Mouse (Mus musculus) fat pad, adult 2 months (tissue): ENCODE data around the gene Fgf2.

Experiments used
- DNase-seq: peaks from one replicate; pipeline ENCODE4 v3.0.0-alpha.2; 2011; ENCODE audit warnings: low read depth, low spot score; ENCODE audit errors: extremely low read depth

The Fgf2 gene

DNA sequence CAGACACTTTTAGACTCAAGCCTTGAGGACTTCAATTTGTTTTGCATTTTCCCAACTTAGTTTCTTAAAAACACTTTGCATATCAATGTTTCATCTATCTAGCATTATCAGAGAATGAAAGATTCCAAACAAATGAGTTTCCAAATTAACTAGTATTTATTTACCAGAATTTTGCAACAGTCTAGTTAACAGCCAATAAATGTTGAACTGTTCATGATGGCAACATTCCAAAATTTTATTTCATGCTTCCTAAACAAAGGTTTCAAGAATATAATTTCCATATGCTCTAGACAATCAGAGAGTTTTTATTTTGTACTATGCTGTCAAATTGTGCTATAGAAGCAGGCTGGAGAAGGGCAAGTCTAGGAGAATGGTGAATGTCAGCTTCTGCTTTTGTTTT is 59.5 kb downstream of the Fgf2 start:
- DNase-seq: no peak

DNA sequence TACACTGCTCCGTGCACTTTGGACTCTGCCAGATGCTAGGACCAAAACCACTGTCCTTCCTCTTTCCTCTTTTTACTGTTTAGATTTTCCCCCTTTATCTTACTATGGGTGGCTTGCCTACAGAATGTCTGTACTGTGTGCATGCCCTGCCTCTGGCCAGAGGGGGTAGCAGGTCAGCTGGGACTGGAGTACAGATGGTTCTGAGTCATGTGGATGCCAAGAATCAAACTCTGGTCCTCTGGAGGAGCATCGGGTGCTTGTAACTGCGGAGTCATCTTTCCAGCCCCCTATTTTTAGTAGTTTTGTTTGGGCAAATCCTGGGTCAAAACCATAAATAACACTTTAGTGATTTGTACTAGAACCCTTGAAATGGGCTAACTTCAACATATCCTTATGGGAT is 65.3 kb downstream of the Fgf2 start:
- no peak for DNase-seq

GRCm38 (mm10) chr3:37414413-37414960 is 66.3 kb downstream of the Fgf2 start:
- DNase-seq: no peak

GRCm38 (mm10) chr3:37418341-37418740 is 70.2 kb downstream of the Fgf2 start:
- DNase-seq: no peak

DNA sequence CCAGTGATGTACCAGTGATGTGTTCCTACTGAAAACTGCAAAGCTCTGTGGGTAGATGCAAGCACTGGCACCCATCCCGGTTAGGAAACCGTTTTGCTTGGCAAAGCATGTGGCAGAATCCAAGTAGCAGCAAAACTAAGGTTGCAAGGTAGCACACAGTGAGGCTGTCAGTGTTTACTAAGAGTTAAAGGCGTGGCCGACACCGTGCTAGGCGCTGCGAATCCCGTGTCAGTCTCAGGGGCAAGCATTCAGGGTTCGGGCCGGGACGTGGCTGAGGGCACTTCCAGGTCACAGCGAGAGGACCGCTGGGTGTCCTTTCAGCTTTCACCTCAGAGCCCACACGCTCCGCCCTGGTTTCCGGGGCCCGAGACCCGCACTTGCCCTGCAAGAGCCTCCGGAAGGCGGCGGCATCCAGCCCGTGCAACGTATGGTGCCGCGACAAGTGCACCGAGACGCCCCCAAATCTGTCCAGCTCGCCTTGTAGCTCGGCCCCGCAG is 70.9 kb downstream of the Fgf2 start:
- no peak for DNase-seq

GRCm38 (mm10) chr3:37419458-37419991 is 71.4 kb downstream of the Fgf2 start, which contains the start of gene Spata5:
Spata5 (plus strand) TSS chr3:37419896.
- DNase-seq: peak; percentile 88

DNA sequence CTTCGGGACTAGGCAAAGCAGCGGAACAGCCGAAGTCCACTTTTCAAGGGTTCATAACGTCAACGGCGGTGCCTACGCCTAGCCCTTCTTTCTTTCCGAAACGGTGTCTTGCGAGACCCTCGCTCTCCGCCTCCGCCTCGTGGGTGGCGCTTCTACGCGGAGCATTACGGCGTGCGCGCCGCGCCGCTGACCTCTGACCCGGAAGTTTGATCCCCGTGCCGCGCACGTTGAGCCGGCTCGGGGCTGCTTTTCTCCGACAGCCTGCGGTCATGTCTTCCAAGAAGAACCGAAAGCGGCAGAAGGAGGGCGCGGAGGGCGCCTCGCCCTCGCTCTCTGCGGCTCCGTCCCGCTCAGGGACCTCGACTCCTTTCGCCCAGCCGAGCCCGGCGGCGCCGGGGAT is 71.9 kb downstream of the Fgf2 start, which contains the start of gene Nudt6:
Gene Nudt6 (minus strand): TSS at position 140 of the 400 bp plus-strand sequence.
- DNase-seq: no peak

GRCm38 (mm10) chr3:37420641-37421040 is 72.5 kb downstream of the Fgf2 start:
- no peak for DNase-seq

- DNase-seq: no peak
These were observed 73.0 kb downstream of the Fgf2 start for GRCm38 (mm10) chr3:37421179-37421578.

GRCm38 (mm10) chr3:37426069-37426468 is 77.9 kb downstream of the Fgf2 start:
- DNase-seq: peak; percentile 67

GRCm38 (mm10) chr3:37430359-37430758 is 82.2 kb downstream of the Fgf2 start:
- DNase-seq: no peak

DNA sequence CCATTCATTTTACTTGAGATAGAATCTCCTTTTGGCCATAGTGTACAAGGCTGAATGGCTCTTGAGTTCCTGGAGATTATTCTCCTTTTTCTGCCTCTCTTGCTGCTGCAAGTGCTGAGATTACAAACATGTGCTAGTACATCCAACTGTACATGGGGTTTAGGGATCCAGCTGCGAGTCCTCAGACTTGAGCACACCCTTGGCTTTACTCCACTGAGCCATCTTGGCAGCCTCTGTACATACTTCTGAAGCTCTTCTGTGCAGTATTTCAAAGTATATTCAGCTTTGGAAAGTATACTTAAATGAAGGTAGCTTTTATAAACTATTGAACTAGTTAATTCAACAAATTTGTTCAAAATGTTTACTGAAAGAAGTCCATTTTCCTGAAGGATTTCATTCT is 91.6 kb downstream of the Fgf2 start:
- DNase-seq: no peak

- DNase-seq: no peak
These were observed 95.3 kb downstream of the Fgf2 start for GRCm38 (mm10) chr3:37443409-37443808.

GRCm38 (mm10) chr3:37455992-37456391 is 107.8 kb downstream of the Fgf2 start:
- no peak for DNase-seq
